Mouse (Mus musculus) testis, adult 2 months (tissue): ENCODE data around the gene Ppp1r3f. TPM values are rescaled to one million over a fixed set of nuclear protein-coding genes. Genes with fewer than 3 reads are reported as not detected.

Experiments used
- H3K27ac ChIP-seq: fragments of 200-500 bp; 2 replicates; pipeline ENCODE4 v1.5.1; 2012; ENCODE audit warnings: low read depth, low read length; ENCODE audit not compliant: control insufficient read depth, insufficient read depth
- H3K27me3 ChIP-seq: fragments of 200-500 bp; 2 replicates; pipeline ENCODE4 v1.6.1; 2012; ENCODE audit warnings: mild to moderate bottlenecking, low read length, moderate library complexity; ENCODE audit not compliant: control insufficient read depth, insufficient read depth
- H3K36me3 ChIP-seq: fragments of 200-500 bp; 2 replicates; pipeline ENCODE4 v1.6.1; 2012; ENCODE audit warnings: mild to moderate bottlenecking, low read length; ENCODE audit not compliant: control insufficient read depth, insufficient read depth
- H3K4me1 ChIP-seq: fragments of 200-500 bp; 2 replicates; pipeline ENCODE4 v1.6.1; 2012; ENCODE audit warnings: low read length; ENCODE audit not compliant: control insufficient read depth, insufficient read depth
- H3K4me3 ChIP-seq: fragments of 200-500 bp; 2 replicates; pipeline ENCODE4 v1.5.1; 2012; ENCODE audit warnings: low read depth, mild to moderate bottlenecking, low read length, moderate library complexity, mixed read lengths; ENCODE audit not compliant: control insufficient read depth
- CTCF ChIP-seq: fragments of 200-500 bp; IDR thresholded peaks from 2 replicates; pipeline ENCODE4 v1.5.1; 2012; ENCODE audit warnings: low read depth, mild to moderate bottlenecking, inconsistent platforms, low read length, moderate library complexity; ENCODE audit not compliant: control insufficient read depth, insufficient read depth, insufficient replicate concordance
- POLR2A ChIP-seq: fragments of 200-500 bp; IDR thresholded peaks from 2 replicates; pipeline ENCODE4 v1.6.1; 2012; ENCODE audit warnings: low read depth, mild to moderate bottlenecking, inconsistent platforms, low read length, moderate library complexity; ENCODE audit not compliant: control insufficient read depth
- polyA plus RNA-seq: library from polyadenylated mRNA; depleted of rRNA; stranded (reverse); fragments of >200 nt; gene quantifications from 2 replicates; pipeline ENCODE4 v1.2.3, GENCODE M21; 2012; rRNA removed

Gene Ppp1r3f
- polyA plus RNA-seq, 1 experiment = 3.1 TPM

DNA sequence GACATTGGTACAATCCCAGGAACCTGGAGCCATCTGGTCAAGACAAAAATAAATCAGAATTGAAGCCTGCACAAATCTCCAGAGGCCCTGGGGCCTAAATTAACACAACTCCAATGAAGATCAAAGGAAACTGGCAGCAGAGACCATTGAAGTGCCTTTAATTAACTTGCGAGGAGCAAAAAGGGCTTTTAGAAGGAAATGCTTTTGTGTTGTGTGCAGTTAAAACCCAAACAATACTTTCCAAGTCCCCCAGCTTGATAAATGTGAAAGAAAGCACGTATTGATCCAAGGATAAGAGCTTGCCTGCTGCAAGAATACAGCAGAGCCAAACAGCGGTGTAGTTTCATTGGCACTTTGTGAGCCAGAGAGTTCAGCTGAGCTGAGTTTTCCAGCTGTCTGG is 49.1 kb downstream of the Ppp1r3f start:
- Histone ChIP-seq H3K27me3 (no peaks in the 10 kb centered on the region), H3K4me1 (no peaks in the 10 kb centered on the region), H3K36me3 (no peaks in the 10 kb centered on the region), H3K27ac (no peak overlapping the region), H3K4me3 (no peak overlapping the region)
- no peak for TF ChIP-seq POLR2A
- TF ChIP-seq CTCF = no peak

Other genes with a start within 250 kb of the Ppp1r3f start
- gene Usp27x, start 198.5 kb downstream of the Ppp1r3f start, polyA plus RNA-seq = 2.0 and 2.6 TPM in 2 replicates
- 0.23 and 0.26 TPM in 2 replicates for gene Foxp3, start 639 bp downstream of the Ppp1r3f start, polyA plus RNA-seq
- 1.4 and 1.8 TPM in 2 replicates for gene Ccdc22, start 31.2 kb upstream of the Ppp1r3f start, polyA plus RNA-seq
- gene Cacna1f, start 32.8 kb upstream of the Ppp1r3f start, polyA plus RNA-seq = 0.09 and 0.11 TPM in 2 replicates
- 0.28 and 0.33 TPM in 2 replicates for gene Syp, start 64.2 kb upstream of the Ppp1r3f start, polyA plus RNA-seq
- gene Prickle3, start 83.0 kb upstream of the Ppp1r3f start, polyA plus RNA-seq = 1.1 and 1.5 TPM in 2 replicates
- 6.2 and 12.9 TPM in 2 replicates for gene Plp2, start 97.1 kb upstream of the Ppp1r3f start, polyA plus RNA-seq
- 0.17 and 0.21 TPM in 2 replicates for gene Magix, start 107.0 kb upstream of the Ppp1r3f start, polyA plus RNA-seq
- 3.8 and 4.0 TPM in 2 replicates for gene Gpkow, start 122.8 kb upstream of the Ppp1r3f start, polyA plus RNA-seq
- 8.0 and 9.4 TPM in 2 replicates for gene Wdr45, start 140.1 kb upstream of the Ppp1r3f start, polyA plus RNA-seq
- gene Gm45208, start 148.0 kb upstream of the Ppp1r3f start, polyA plus RNA-seq = 0.32 and 0.40 TPM in 2 replicates
- 1.5 and 2.8 TPM in 2 replicates for gene Praf2, start 154.2 kb upstream of the Ppp1r3f start, polyA plus RNA-seq
- gene Ccdc120, start 176.6 kb upstream of the Ppp1r3f start, polyA plus RNA-seq = 1.8 and 3.2 TPM in 2 replicates
- gene Tfe3, start 188.3 kb upstream of the Ppp1r3f start, polyA plus RNA-seq = 11.9 and 14.2 TPM in 2 replicates
- gene Gripap1, start 215.5 kb upstream of the Ppp1r3f start, polyA plus RNA-seq = 11.3 and 11.9 TPM in 2 replicates
- gene Kcnd1, start 248.0 kb upstream of the Ppp1r3f start, polyA plus RNA-seq = 0.79 and 1.3 TPM in 2 replicates